Mouse (Mus musculus): ENCODE results near the gene Faap24.

GRCm38 (mm10) chr7:35351155-35351554 is 45.5 kb downstream of the Faap24 start:
- TF ChIP-seq CTCF (IDR thresholded peaks at IDR 0.05; ENCODE audit: low read depth, low read length) (no peak), POLR2A (IDR thresholded peaks at IDR 0.05; ENCODE audit: extremely low read depth, insufficient read depth, low read length) (no peak)

All from liver, adult 2 months (tissue).